Mouse (Mus musculus) hindbrain, embryonic 16.5 days (tissue): Measurements from ENCODE around the gene Nat9. TPM values are rescaled to one million over a fixed set of nuclear protein-coding genes. Genes with fewer than 3 reads are reported as not detected.
A peak's percentile ranks its signal among the peaks of the same experiment; 100 is the strongest.

Experiments
- ATAC-seq: fragments of 200-750 bp; cut with Nextera tagmentation; 2 replicates; pipeline ENCODE4 v1.8.0; 2017; ENCODE audit warnings: moderate TSS enrichment, moderate library complexity
- H3K27ac ChIP-seq: fragments of 300-500 bp; sonication (generic); 2 replicates; pipeline ENCODE4 v1.5.1; 2014; ENCODE audit warnings: low read depth, mild to moderate bottlenecking, control low read depth, low read length, moderate library complexity
- H3K27me3 ChIP-seq: fragments of 300-500 bp; sonication (generic); replicated peaks from 2 replicates; pipeline ENCODE4 v1.6.1; 2014; ENCODE audit warnings: low read length; ENCODE audit not compliant: control insufficient read depth, insufficient read depth
- H3K36me3 ChIP-seq: fragments of 300-500 bp; sonication (generic); 2 replicates; pipeline ENCODE4 v1.6.1; 2014; ENCODE audit warnings: mild to moderate bottlenecking, low read length, moderate library complexity, mixed read lengths; ENCODE audit not compliant: control insufficient read depth, insufficient read depth
- H3K4me1 ChIP-seq: fragments of 300-500 bp; sonication (generic); 2 replicates; pipeline ENCODE4 v1.6.1; 2014; ENCODE audit warnings: low read depth, low read length; ENCODE audit not compliant: control insufficient read depth, insufficient read depth
- H3K4me2 ChIP-seq: fragments of 300-500 bp; sonication (generic); 2 replicates; pipeline ENCODE4 v1.6.1; 2014; ENCODE audit warnings: mild to moderate bottlenecking, low read length, control low read depth, moderate library complexity
- H3K4me3 ChIP-seq: fragments of 300-500 bp; sonication (generic); 2 replicates; pipeline ENCODE4 v1.5.1; 2014; ENCODE audit warnings: mild to moderate bottlenecking, low read length, control low read depth, moderate library complexity
- H3K9ac ChIP-seq: fragments of 300-500 bp; sonication (generic); 2 replicates; pipeline ENCODE4 v1.6.1; 2014; ENCODE audit warnings: low read depth, mild to moderate bottlenecking, control low read depth, low read length, moderate library complexity
- H3K9me3 ChIP-seq: fragments of 300-500 bp; sonication (generic); 2 replicates; pipeline ENCODE4 v1.6.1; 2014; ENCODE audit warnings: mild to moderate bottlenecking, low read length, moderate library complexity; ENCODE audit not compliant: control insufficient read depth
- WGBS: fragments of 180-500 bp; shearing (Covaris S2); extraction: QIAGEN DNeasy Blood & Tissue Kit; methylation state at CpG from one replicate; pipeline ENCODE4 v1.1.7; 2014; 5-methylcytosine and 5-hydroxymethylcytosine counted together
- polyA plus RNA-seq: library from polyadenylated mRNA; unstranded; fragments of >200 nt; fragmentation: Nextera tagmentation; extraction: Ambion mirVana; gene quantifications from 2 replicates; pipeline ENCODE4 v1.2.1, GENCODE M21; 2015

Gene Nat9
- polyA plus RNA-seq, result 20.9 and 24.6 TPM in 2 replicates

DNA sequence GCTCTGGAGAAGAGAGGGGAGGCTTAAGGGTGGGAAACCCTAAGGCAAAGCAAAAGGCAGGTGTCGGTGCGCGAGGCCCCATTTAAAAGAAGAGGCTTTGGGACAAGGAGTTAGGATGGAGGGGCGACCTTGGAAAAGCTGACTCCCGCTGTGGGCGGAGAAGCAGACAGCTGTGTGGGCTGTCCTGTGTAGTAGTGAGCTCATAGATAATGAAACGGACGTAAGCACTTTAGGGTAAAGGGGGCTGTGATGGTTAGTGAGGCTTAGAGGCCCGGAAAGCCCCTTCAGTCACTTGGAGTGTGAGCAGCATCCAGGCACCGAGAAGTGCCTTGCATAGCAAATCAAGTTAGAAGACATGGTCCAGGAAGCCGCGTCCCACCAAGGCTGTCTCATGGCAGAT lies at the start of gene Nat9:
Gene Nat9 (minus strand): TSS at position 167 of the 400 bp plus-strand sequence.
- Histone ChIP-seq H3K9me3 (no peaks in the 10 kb centered on the region), H3K27me3 (no peaks in the 10 kb centered on the region), H3K4me3 (peak within 1 kb of the TSS; percentile 71), H3K9ac (peak within 1 kb of the TSS; percentile 83), H3K4me1 (peaks cover 12% of the 10 kb centered on the region), H3K4me2 (peak within 1 kb of the TSS; percentile 87), H3K27ac (peak within 1 kb of the TSS; percentile 81), H3K36me3 (no peaks in the 10 kb centered on the region)
- peak; percentile 27; the same call in 1 of the 2 replicates for ATAC-seq
- WGBS, result 9% methylated on average over 12 of the region's 12 CpGs

DNA sequence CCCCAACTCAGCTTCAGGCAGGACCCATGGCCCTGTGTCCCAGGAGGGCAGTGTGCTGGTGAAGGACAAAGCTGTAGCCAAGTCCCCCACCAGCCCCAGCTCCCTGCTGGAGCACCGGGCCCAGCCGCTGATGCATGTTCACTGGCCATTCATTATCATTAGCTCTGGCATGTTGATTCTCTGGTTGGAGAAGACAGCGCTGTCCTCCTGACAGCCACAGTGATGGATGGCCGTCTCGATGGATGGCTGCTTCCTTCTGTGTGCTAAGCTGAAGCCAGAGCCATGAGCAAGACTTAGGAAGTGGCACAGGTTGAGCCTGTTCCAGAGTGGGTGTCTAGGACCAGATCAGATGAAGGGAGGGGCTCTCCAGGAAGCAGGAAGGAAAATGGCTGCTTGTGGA lies 48.9 kb upstream of the Nat9 start:
- H3K4me1 ChIP-seq, result peaks cover 44% of the 10 kb centered on the region
- no peaks in the 10 kb centered on the region for H3K9me3 ChIP-seq
- H3K27ac ChIP-seq, result no peak overlapping the region
- H3K9ac ChIP-seq, result peak overlapping the region; percentile 27; the same call in 1 of the 2 replicates
- H3K4me2 ChIP-seq, result no peak overlapping the region
- H3K27me3 ChIP-seq, result no peaks in the 10 kb centered on the region; the same call in none of the 2 replicates
- ATAC-seq, result peak; percentile 57
- H3K4me3 ChIP-seq, result no peak overlapping the region
- no peaks in the 10 kb centered on the region for H3K36me3 ChIP-seq
- 29% methylated on average over 5 of the region's 5 CpGs for WGBS

DNA sequence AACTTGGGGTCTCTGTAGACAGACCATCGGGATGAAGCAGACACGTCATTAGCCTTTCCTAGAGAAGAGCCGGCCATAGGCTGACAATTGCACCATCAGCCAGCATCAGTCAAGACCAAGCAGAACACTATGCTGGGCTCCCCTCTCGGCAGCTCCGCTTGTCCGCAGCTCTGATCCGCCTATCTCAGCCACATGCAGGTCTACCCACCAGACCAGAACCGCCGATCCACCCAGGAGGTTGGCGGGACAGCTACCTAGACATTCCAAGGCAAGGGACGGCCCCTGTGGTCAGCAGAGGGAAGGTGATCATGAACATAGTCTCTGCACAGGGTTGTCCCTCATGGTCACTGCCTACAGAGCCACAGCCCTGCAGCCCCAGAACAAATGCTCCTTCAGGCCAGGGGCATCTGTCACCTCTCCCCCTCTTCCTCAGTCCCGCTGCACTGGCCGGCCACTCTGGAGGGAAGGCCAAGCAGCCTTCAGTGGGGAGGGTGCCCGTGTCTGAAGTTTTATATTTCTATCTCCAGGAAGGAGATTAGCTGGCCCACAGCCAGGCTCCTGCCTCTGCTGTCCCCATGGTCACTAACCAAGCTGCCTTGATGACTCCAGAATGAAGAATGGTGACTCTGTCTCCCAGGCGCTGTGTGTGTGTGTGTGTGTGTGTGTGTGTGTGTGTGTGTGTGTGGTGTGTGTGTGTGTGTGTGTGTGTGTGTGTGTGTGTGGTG lies 46.8 kb upstream of the Nat9 start:
- no peak for ATAC-seq
- Histone ChIP-seq H3K9me3 (no peaks in the 10 kb centered on the region), H3K27ac (no peak overlapping the region), H3K36me3 (no peaks in the 10 kb centered on the region), H3K9ac (no peak overlapping the region), H3K27me3 (peaks cover 3% of the 10 kb centered on the region), H3K4me1 (peaks cover 47% of the 10 kb centered on the region), H3K4me3 (no peak overlapping the region), H3K4me2 (no peak overlapping the region)
- 65% methylated on average over 14 of the region's 15 CpGs for WGBS

DNA sequence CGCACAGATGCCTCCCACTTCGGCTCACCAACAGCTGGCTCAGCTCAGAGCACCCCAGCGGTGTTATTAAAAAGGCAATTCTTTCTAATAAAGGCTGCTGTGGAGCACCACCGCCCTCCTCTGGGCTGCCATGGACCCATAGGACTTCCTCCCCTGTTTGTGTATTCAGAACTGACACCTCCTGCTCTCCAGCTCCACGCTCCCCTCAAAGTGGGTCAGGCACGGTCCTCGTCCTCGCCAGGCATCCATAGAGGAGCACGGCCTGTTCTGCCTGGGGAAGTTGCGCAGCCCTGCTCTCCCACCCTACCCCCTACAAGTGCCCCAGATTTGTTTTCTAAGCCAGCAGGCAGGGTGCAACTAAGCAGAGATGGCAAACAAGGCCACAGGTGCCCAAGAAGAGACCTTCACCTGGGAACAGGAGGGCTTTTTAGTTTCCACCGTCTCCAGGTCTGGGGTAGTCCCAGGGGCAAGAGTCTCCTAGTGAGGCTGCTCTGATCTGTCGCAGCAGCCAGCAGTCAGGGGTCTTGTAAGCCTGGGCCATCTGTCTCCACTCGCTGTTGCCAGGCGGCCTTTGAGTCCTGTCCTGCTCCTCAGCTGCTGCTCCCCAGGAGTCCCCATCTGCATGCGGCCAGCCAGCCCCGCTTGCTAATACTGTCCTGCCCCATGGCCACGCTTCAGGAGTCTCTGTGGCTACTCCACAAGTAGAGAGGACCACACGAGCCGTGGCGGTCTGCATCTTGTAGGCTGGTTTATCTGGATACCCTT lies 46.0 kb upstream of the Nat9 start:
- ATAC-seq, result peak; percentile 60; the same call in 1 of the 2 replicates
- WGBS, result 33% methylated on average over 20 of the region's 20 CpGs
- H3K9me3 ChIP-seq, result no peaks in the 10 kb centered on the region
- H3K4me1 ChIP-seq, result peaks cover 47% of the 10 kb centered on the region
- 0 out of 2 replicates have a peak overlapping the region, but pooled peaks have one; percentile 1 for H3K9ac ChIP-seq
- H3K4me2 ChIP-seq, result no peak overlapping the region
- 0 out of 2 replicates have a peak overlapping the region, but pooled peaks have one; percentile 34 for H3K27ac ChIP-seq
- no peak overlapping the region for H3K4me3 ChIP-seq
- H3K27me3 ChIP-seq, result peaks cover 3% of the 10 kb centered on the region
- no peaks in the 10 kb centered on the region for H3K36me3 ChIP-seq

DNA sequence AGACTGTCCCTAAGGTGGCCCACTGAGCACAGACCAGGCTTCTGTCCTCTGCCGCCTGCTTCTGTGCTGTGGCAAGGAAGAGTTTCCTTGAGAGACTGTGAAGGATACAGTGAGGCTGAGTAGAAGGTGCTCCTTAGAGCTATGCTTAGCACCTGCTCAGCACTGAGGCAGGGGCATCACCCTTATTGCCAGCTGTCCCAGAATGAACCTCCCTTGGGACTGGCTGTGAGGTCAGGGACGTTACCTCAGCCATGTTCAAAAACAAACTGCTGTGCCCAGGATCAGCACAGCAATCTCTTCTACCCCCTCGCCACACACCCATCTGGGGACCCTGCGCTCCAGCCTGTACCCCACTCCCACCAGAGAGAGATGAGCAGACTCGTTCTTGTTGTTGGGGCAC lies 45.2 kb upstream of the Nat9 start:
- no peak overlapping the region for H3K9ac ChIP-seq
- H3K4me3 ChIP-seq, result no peak overlapping the region
- WGBS, result 71% methylated on average over 5 of the region's 5 CpGs

DNA sequence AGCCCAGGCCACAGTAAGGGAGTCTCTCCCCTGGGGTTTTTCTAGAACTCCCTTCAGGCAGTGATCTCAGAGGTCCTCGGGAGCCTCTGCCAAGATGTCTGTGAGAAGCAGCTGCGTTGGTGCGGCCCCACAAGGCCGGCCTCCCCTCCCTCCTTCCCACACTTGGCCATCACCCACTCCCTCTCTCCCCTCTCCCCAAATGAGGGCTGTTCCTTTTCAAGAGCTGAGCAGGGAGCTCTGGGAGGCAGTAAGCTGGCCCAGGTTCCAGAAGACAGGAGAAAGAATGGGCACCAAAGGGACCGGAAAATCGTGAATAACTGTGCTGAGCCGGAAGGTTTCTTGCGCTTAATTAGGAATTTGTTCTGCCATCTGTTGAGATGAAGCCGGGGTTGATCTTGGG lies 44.3 kb upstream of the Nat9 start:
- no peak overlapping the region; the same call in 1 of the 2 replicates for H3K27ac ChIP-seq

More for the DNA sequence above, 45.2 kb upstream of the Nat9 start:
- no peaks in the 10 kb centered on the region for H3K36me3 ChIP-seq
- no peaks in the 10 kb centered on the region for H3K9me3 ChIP-seq
- no peak for ATAC-seq
- peaks cover 47% of the 10 kb centered on the region for H3K4me1 ChIP-seq
- H3K27me3 ChIP-seq, result peaks cover 3% of the 10 kb centered on the region; the same call in 1 of the 2 replicates
- H3K27ac ChIP-seq, result peak overlapping the region; percentile 34; the same call in 1 of the 2 replicates
- H3K4me2 ChIP-seq, result no peak overlapping the region

DNA sequence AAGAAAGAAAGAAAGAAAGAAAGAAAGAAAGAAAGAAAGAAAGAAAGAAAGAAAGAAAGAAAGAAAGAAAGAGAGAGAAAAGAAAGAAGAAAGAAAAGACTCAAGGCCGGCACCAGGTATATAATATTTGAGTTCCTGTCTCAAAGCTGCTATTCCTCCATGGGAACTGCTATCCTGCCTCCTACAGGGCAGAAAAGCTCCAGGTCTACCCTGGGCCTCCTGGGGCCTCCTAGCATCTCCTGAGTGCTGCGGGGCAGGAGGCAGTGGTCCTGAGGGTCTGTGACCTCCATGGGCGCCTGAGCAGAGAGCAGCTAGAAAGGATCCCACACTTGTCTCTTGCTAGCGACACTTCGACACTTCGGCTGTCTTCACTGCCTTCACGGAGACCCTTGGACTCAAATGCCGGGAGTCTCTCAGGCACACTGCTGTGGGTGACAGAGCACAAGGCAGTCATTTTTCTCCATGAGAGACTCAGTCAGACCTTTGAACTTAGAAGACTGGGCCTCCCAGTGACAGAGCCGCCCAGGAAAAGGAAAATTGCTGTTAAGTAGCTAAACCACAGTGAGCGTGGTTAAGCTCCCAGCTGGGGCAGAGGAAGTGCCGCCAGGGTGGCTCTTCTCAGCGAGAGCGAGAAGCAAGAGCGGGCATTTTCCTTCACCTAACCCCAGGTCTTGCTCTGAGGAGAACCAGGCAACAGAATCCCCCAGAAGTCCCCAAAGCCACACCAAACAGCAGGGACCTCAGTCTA lies 43.7 kb upstream of the Nat9 start:
- no peaks in the 10 kb centered on the region for H3K9me3 ChIP-seq
- H3K36me3 ChIP-seq, result no peaks in the 10 kb centered on the region
- H3K9ac ChIP-seq, result no peak overlapping the region
- no peak for ATAC-seq
- peaks cover 3% of the 10 kb centered on the region; the same call in 1 of the 2 replicates for H3K27me3 ChIP-seq
- 57% methylated on average over 14 of the region's 14 CpGs for WGBS
- H3K27ac ChIP-seq, result no peak overlapping the region; the same call in 1 of the 2 replicates
- no peak overlapping the region for H3K4me2 ChIP-seq
- peaks cover 57% of the 10 kb centered on the region for H3K4me1 ChIP-seq
- H3K4me3 ChIP-seq, result no peak overlapping the region

More for the DNA sequence above, 44.3 kb upstream of the Nat9 start:
- Histone ChIP-seq H3K9ac (no peak overlapping the region), H3K4me1 (peaks cover 57% of the 10 kb centered on the region), H3K4me3 (no peak overlapping the region), H3K9me3 (no peaks in the 10 kb centered on the region), H3K4me2 (no peak overlapping the region), H3K36me3 (no peaks in the 10 kb centered on the region), H3K27me3 (peaks cover 3% of the 10 kb centered on the region; the same call in 1 of the 2 replicates)
- WGBS, result 21% methylated on average over 9 of the region's 9 CpGs
- no peak for ATAC-seq

DNA sequence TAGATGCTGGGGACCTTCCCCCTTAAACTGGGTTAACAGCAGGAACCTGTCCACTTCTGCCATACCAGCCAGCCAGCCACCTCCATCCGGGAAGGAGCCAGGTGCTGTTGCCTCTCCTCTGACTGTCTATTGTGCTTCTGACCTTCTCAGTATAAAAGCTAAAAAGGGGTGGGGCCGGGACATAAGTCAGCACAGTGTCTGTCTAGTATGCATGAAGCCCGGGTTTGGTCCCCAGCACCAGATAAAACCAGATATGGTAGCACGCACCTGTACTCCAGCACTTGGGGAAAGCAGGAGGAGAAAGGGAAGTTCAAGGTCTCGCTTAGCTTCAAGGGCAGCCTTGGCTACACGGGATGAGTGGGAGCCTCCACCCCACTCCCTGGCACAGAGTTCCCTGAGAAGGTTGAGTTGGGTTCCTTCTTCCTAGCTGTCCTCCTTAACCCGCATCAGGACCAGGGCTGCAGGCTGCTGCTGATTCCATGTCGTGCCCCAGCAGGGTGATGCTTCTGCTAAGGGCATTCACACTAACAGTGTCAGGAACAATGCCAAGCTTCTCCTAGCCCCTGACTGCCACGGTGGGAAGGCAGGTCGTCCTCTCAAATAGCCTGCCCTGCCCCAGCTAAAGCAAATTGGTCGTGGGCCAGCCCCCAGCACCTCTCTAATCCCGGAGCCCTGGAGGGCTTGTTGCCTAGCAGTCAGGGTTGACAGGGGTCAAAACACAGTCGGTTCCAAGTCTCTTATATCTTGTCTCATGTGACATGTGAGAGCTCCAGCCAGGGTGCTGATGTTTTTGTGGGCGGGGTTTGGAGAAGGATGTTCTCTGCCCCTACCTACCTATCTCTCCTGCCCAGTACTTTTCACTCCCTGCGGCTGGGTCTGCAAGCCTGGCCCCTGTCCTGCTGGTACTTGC lies 41.6 kb upstream of the Nat9 start:
- peaks cover 57% of the 10 kb centered on the region for H3K4me1 ChIP-seq
- H3K9ac ChIP-seq, result no peak overlapping the region
- no peaks in the 10 kb centered on the region for H3K9me3 ChIP-seq
- no peak overlapping the region for H3K27ac ChIP-seq
- 53% methylated on average over 15 of the region's 15 CpGs for WGBS
- H3K4me3 ChIP-seq, result no peak overlapping the region
- H3K4me2 ChIP-seq, result no peak overlapping the region
- peaks cover 3% of the 10 kb centered on the region; the same call in 1 of the 2 replicates for H3K27me3 ChIP-seq
- no peak for ATAC-seq
- H3K36me3 ChIP-seq, result no peaks in the 10 kb centered on the region
